Mouse (Mus musculus): ENCODE measurements around the gene Hoxc9. TPM values are rescaled to one million over a fixed set of nuclear protein-coding genes. Genes with fewer than 3 reads are reported as not detected.

The Hoxc9 gene
- polyA plus RNA-seq, 1 experiment from 2014 or later, result not detected

DNA sequence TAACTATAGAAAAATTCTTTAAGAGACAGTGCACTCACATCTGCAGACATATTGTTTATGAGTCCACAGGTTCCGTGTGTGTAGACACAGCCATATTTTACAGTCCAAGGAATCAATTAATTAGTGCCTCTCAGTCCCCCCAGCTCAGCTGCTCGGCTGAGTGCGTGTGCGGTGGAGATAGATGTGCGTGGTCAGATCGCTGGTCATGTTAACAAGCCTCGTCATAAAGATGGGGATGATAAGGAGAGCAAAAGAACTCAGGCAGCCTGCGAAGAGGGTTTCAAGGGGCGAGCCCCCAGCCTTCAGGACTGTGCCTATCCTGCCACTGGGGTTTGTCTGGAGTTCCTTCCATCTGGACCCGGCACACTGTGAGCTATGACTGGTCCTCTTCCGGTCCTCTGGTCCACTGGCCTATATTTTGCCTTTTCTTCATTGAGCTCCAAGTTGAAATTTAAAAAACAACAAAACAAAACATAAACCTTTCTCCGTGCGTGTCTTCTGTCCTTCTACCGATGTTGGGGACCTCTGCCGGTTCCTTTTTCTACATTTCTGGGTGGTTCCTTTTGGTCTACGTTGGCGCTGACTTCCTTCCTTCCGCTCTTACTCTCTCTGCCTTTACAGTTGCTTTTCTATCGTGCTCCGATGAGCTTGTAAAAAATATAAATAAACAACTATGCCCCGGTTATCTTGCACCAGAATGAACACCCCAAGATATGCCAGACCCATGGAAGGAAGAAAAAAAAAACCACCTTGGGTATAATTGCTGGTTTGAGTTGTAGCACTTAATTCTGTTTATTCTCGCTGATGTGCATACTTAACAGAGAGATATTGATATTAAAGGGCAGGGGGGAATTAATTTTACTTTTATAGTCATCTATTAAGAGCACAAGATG is 30.8 kb upstream of the Hoxc9 start:
- WGBS, result 11% methylated on average over 22 of the region's 22 CpGs
- Histone ChIP-seq H3K36me3 (no peaks in the 10 kb centered on the region), H3K4me2 (replicated peaks) (no peak overlapping the region), H3K27me3 (peaks cover 97% of the 10 kb centered on the region), H3K27ac (replicated peaks) (no peak overlapping the region), H3K4me3 (no peak overlapping the region), H3K9ac (replicated peaks) (no peak overlapping the region), H3K9me3 (no peaks in the 10 kb centered on the region), H3K4me1 (peaks cover 6% of the 10 kb centered on the region; the same call in 1 of the 2 replicates)
- ATAC-seq (replicated peaks), result no peak

DNA sequence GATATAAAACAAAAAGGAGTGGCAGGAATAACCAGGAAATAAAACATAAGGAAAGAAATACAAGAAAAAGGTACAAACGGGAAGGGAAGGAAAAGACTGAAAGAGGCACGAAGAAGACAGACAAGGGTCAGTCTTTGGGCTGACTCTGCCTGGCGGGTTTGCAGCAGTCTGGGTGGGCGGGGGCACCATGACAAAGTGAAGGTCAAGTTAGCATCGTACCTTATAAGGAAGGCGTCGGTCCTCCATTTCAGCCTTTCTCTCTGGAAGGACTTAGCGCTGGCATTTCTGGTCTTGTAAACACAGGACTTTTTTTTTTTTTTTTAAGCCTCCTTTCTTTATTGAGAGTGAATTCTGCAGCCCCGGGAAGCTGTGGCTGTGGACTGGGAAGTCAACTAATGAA is 29.0 kb upstream of the Hoxc9 start:
- WGBS, result 1% methylated on average over 9 of the region's 9 CpGs
- Histone ChIP-seq H3K4me2 (replicated peaks) (no peak overlapping the region), H3K36me3 (no peaks in the 10 kb centered on the region), H3K27me3 (peaks cover 96% of the 10 kb centered on the region), H3K4me3 (no peak overlapping the region), H3K27ac (replicated peaks) (no peak overlapping the region), H3K9me3 (no peaks in the 10 kb centered on the region), H3K9ac (replicated peaks) (no peak overlapping the region), H3K4me1 (peaks cover 6% of the 10 kb centered on the region; the same call in 1 of the 2 replicates)
- ATAC-seq (replicated peaks), result no peak

DNA sequence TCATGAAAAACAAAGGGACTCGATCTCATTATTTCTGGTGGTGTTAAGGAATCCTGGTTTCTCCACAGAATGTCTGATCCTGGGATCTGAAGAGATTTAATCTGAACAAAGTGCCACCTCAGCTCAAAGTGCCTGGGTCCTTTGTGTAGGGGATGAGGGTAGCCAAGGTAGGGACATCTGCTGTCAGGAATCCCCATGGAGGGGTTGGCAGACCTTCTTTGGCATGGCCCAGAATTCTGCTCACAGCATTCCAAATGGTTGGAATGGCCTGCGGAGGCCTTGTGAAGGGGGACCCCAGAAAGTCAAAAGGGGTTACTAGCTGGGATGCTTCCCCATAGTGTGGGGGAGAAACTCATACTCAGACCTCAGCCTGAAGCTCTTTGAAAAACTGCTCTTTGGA is 27.4 kb upstream of the Hoxc9 start:
- H3K4me1 ChIP-seq, result no peaks in the 10 kb centered on the region
- 6% methylated on average over 2 of the region's 2 CpGs for WGBS
- no peak for ATAC-seq (replicated peaks)

DNA sequence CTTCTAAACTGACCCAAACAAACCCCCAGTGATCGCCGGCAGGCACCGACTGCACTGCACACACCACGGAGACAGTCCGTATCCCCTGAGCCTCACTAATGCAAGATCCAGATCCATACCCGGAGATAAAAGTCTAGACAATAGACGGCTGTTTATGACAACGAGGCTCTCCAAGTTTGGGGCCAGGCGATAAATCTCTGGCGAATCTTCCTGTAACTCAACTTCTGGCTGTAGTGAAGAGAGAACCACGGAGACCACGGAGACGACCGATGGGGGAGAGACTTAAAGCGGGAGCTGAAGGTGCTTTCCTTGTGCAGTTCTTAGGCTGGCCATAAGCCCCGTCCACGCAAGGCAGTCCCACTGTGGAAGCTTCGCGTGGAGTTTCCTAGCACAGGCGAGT is 26.5 kb upstream of the Hoxc9 start:
- ATAC-seq (replicated peaks), result no peak
- peaks cover 96% of the 10 kb centered on the region for H3K27me3 ChIP-seq
- no peak overlapping the region for H3K27ac ChIP-seq (replicated peaks)
- H3K4me1 ChIP-seq, result no peaks in the 10 kb centered on the region
- no peaks in the 10 kb centered on the region for H3K9me3 ChIP-seq
- H3K9ac ChIP-seq (replicated peaks), result no peak overlapping the region
- WGBS, result 2% methylated on average over 20 of the region's 20 CpGs
- no peak overlapping the region for H3K4me2 ChIP-seq (replicated peaks)
- H3K36me3 ChIP-seq, result no peaks in the 10 kb centered on the region
- H3K4me3 ChIP-seq, result no peak overlapping the region

More for the DNA sequence above, 27.4 kb upstream of the Hoxc9 start:
- H3K9ac ChIP-seq (replicated peaks), result no peak overlapping the region
- H3K9me3 ChIP-seq, result no peaks in the 10 kb centered on the region
- no peak overlapping the region for H3K4me3 ChIP-seq
- peaks cover 98% of the 10 kb centered on the region for H3K27me3 ChIP-seq
- H3K4me2 ChIP-seq (replicated peaks), result no peak overlapping the region
- H3K36me3 ChIP-seq, result no peaks in the 10 kb centered on the region
- no peak overlapping the region for H3K27ac ChIP-seq (replicated peaks)

DNA sequence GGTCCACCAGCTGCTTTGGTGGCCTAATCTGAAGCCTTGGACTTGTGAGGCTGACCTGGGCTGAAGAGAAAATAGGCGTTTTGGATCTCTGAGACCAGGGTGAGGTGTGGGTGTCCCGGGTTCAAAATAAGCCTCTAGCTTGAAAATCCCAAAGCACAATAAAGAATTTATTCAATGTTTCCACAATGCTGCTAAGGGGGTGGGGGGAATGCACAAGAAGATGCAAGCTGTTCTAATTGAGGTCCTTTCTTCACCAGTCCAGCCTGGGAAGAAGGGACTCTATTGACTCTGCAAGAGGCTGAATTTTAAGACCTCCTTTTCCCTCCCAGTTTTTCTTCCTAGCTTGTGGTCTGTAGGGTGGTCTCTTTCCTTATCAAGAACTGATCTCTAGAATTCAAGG is 25.4 kb upstream of the Hoxc9 start:
- WGBS, result 7% methylated on average over 2 of the region's 2 CpGs
- H3K4me3 ChIP-seq, result no peak overlapping the region
- H3K4me2 ChIP-seq (replicated peaks), result no peak overlapping the region
- H3K9ac ChIP-seq (replicated peaks), result no peak overlapping the region
- H3K36me3 ChIP-seq, result no peaks in the 10 kb centered on the region
- H3K4me1 ChIP-seq, result no peaks in the 10 kb centered on the region
- H3K9me3 ChIP-seq, result no peaks in the 10 kb centered on the region
- H3K27me3 ChIP-seq, result peaks cover 96% of the 10 kb centered on the region
- H3K27ac ChIP-seq (replicated peaks), result no peak overlapping the region
- ATAC-seq (replicated peaks), result no peak

DNA sequence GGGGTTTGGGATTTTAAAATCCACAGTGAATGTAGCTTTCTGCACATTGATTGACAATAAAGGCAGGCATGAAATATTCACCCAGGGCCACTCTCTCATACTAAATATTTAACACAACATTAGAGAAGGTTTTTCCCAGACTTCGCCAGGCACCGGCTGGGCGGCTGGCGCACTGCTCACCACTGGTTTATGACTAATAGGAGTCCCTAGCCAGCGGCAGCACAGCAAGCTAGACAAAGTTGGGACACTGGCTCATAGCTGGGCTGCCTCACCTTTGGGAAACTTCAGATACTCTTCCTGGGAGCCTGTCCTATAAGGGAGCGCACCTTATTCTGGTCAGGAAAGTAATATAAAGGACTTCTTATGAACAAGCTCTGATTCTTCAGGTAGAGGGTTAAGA is 22.7 kb upstream of the Hoxc9 start:
- H3K36me3 ChIP-seq, result no peaks in the 10 kb centered on the region
- no peak overlapping the region for H3K4me2 ChIP-seq (replicated peaks)
- H3K27ac ChIP-seq (replicated peaks), result no peak overlapping the region
- no peaks in the 10 kb centered on the region for H3K4me1 ChIP-seq
- H3K4me3 ChIP-seq, result no peak overlapping the region
- H3K9ac ChIP-seq (replicated peaks), result no peak overlapping the region
- H3K27me3 ChIP-seq, result peaks cover 95% of the 10 kb centered on the region
- no peaks in the 10 kb centered on the region for H3K9me3 ChIP-seq
- ATAC-seq (replicated peaks), result no peak
- 7% methylated on average over 6 of the region's 6 CpGs for WGBS

DNA sequence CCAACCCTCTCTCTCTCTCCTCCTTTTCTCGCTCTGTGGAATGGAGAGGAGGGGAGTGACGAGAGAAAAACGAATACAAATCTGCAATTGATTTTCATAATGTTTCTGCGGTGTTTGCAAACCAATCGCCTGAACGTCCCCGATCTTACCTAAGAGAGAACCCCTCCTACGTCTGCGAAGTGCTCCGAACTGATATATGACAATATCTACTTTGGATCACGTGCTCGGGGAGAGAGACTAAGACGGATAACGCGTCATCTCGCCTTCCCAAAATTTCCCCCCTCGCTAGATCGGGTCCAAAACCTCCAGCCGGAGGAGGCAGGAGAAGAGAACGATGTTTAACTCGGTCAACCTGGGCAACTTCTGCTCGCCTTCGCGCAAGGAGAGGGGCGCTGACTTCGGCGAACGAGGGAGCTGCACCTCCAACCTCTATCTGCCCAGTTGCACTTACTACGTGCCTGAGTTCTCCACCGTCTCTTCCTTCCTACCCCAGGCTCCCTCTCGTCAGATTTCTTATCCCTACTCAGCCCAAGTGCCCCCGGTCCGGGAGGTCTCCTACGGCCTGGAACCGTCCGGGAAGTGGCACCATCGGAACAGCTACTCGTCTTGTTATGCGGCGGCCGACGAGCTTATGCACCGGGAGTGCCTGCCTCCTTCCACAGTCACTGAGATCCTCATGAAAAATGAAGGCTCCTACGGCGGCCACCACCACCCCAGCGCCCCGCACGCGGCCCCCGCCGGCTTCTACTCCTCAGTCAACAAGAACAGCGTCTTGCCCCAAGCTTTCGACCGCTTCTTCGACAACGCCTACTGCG is 21.8 kb upstream of the Hoxc9 start, which contains the start of gene Hoxc11:
TSS of gene Hoxc11 (plus strand) at position 236 of the 815 bp plus-strand sequence.
- Histone ChIP-seq H3K9me3 (no peaks in the 10 kb centered on the region), H3K4me3 (no peak within 1 kb of the TSS), H3K27ac (replicated peaks) (no peak within 1 kb of the TSS), H3K27me3 (peaks cover 93% of the 10 kb centered on the region), H3K4me2 (replicated peaks) (no peak within 1 kb of the TSS), H3K9ac (replicated peaks) (no peak within 1 kb of the TSS), H3K4me1 (no peaks in the 10 kb centered on the region), H3K36me3 (no peaks in the 10 kb centered on the region)
- under 1% methylated on average over 57 of the region's 57 CpGs for WGBS
- no peak for ATAC-seq (replicated peaks)

DNA sequence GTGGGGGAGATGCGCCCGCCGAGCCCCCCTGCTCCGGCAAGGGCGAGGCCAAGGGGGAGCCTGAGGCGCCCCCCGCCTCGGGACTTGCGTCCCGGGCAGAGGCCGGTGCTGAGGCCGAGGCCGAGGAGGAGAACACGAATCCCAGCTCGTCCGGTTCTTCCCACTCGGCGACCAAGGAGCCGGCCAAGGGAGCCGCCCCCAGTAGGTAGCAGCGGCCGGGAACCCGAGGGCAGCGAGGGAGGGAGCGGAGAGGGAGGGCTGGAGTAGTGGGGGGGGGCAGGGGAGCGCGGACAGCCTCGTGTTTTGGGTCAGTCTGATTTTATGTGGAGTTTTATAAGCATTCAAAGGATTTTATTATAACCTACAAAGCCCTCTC is 21.2 kb upstream of the Hoxc9 start:
- WGBS, result under 1% methylated on average over 28 of the region's 28 CpGs
- Histone ChIP-seq H3K4me1 (no peaks in the 10 kb centered on the region), H3K27me3 (peaks cover 93% of the 10 kb centered on the region), H3K36me3 (no peaks in the 10 kb centered on the region), H3K27ac (replicated peaks) (no peak overlapping the region), H3K9me3 (no peaks in the 10 kb centered on the region), H3K9ac (replicated peaks) (no peak overlapping the region), H3K4me2 (replicated peaks) (no peak overlapping the region), H3K4me3 (no peak overlapping the region)
- ATAC-seq (replicated peaks), result no peak

DNA sequence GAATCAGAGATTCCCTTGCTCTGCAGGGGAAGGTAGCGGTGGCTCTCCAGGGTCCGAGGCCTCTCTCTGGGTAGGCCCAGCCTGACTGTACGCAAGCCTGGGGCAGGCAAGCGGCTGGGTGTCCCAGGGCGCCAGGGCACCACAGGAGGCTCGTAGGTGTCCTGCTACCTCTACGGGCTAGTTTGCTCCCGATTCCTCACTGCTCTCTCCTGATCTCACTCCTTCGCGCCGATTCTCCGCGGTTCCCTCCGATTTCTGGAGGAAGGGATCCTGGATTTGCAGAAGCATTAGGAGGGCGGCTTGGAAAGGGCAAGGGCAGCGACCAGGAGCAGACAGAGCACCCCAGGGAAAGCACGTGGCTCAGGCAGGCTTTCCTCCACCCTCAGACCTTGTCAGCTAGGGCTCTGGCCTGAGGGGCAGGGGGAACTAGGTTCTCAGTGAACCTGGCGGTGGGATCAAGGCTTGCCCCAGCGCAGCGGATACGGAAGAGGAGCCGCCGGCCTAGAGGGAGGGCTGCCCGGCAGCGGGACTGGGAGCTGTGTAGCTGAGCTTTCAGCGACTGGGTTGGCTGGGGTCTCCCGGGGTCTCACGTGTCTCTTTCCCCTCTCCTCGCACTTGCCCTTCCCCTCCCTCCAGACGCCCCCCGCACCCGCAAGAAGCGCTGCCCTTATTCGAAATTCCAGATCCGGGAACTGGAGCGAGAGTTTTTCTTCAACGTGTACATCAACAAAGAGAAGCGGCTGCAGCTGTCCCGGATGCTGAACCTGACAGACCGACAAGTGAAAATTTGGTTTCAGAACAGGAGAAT is 20.2 kb upstream of the Hoxc9 start:
- under 1% methylated on average over 40 of the region's 40 CpGs for WGBS
- ATAC-seq (replicated peaks), result no peak
- no peaks in the 10 kb centered on the region for H3K4me1 ChIP-seq
- H3K36me3 ChIP-seq, result no peaks in the 10 kb centered on the region
- no peak overlapping the region for H3K27ac ChIP-seq (replicated peaks)
- H3K9me3 ChIP-seq, result no peaks in the 10 kb centered on the region
- no peak overlapping the region for H3K4me2 ChIP-seq (replicated peaks)
- peaks cover 95% of the 10 kb centered on the region for H3K27me3 ChIP-seq
- no peak overlapping the region for H3K4me3 ChIP-seq
- H3K9ac ChIP-seq (replicated peaks), result no peak overlapping the region

DNA sequence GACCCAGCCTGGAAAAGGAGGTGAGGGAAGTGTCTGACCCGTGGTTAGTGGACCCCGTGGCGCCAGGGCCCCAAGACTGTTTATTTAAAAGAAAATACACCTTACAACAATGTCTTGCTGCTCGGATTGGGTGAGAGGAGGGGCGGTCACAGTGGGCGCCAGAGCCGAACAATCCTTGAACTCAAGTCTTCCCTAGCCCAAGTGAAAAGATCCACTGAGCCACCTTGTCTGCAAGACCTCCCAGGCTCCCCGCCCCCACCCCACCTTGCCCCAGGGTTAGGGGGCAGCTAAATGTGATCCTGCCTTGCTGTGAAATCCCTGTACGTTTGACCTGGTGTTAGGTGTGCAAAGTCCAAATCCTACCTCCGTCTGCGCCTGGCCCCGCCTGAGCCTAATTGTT is 19.3 kb upstream of the Hoxc9 start:
- H3K36me3 ChIP-seq, result no peaks in the 10 kb centered on the region
- H3K9me3 ChIP-seq, result no peaks in the 10 kb centered on the region
- WGBS, result under 1% methylated on average over 12 of the region's 12 CpGs
- peaks cover 94% of the 10 kb centered on the region for H3K27me3 ChIP-seq
- no peak overlapping the region for H3K9ac ChIP-seq (replicated peaks)
- no peak overlapping the region for H3K27ac ChIP-seq (replicated peaks)
- no peak for ATAC-seq (replicated peaks)
- no peak overlapping the region for H3K4me2 ChIP-seq (replicated peaks)
- no peak overlapping the region for H3K4me3 ChIP-seq
- H3K4me1 ChIP-seq, result no peaks in the 10 kb centered on the region

DNA sequence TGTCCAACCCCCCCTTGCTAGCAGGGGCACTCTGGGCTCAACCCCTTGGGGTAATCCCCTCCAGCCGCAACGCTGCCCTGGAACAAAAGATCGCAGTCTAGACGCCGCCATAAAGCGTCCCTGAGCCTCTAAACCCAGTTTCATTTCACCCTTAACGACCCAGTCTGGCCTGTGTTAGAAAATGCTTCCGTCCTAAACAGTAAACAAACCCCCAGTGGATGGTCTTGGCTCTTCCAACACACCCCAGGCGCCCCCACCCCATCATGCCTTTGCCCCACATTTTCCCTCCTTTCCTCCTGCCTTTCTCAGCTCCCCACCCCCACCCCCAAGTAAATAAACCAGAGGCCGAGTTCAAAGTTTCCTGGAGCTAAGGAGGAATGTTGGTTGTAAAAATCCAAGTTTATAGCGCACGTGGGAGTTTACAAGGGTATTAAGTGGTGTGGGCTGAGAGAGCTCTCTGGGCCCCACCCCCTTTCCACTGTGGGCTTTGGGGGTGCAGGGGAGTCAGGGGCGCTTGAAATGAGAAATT is 16.5 kb upstream of the Hoxc9 start:
- no peak overlapping the region for H3K9ac ChIP-seq (replicated peaks)
- no peak for ATAC-seq (replicated peaks)

More for the DNA sequence above, 16.5 kb upstream of the Hoxc9 start:
- Histone ChIP-seq H3K27me3 (peaks cover 94% of the 10 kb centered on the region), H3K4me2 (replicated peaks) (no peak overlapping the region), H3K36me3 (no peaks in the 10 kb centered on the region), H3K27ac (replicated peaks) (no peak overlapping the region), H3K9me3 (no peaks in the 10 kb centered on the region), H3K4me3 (no peak overlapping the region), H3K4me1 (no peaks in the 10 kb centered on the region)
- WGBS, result under 1% methylated on average over 13 of the region's 13 CpGs

Measured in forebrain, embryonic 15.5 days (tissue).